Mouse (Mus musculus): ENCODE data around the gene Fblim1. TPM values are rescaled to one million over a fixed set of nuclear protein-coding genes. Genes with fewer than 3 reads are reported as not detected.

Gene Fblim1
- total and polyA plus RNA-seq, 3 experiments: 0.07 to 1.2 (median 0.17) TPM

DNA sequence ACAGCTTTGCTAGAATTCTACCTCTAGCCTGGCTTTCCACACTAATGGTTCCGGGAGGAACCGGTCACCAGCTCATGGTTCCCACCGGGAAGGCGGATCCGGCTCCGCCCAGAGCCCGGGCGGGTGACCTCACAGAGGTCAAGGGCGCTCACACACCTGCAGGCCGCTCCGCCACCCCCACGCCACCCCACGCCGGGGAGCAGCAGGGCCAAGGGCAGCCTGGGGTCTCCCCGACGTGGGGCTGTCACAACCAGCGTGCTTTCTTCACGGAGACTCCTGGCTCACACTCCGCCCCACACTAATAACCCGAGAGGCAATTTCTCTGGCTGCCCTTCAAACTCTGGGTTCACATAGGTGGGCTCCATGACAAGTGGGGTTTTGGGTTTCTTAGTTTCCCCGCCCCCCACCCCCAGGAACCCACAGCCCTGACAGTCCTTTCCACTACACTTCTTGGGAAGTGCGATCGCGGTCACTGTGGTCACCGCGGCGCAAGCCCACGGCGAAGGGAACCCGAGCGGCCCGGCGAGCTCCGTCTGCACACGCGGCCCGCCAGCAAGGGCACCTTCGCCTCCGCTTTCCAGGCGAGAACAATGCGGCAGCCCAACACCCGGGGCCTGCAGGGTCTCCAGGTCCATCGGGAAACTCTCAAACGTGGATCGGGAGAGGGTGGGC, 60.7 kb downstream of the Fblim1 start (continued):
- TF ChIP-seq IRF4 (IDR thresholded peaks at IDR 0.05; ENCODE audit: low read depth, low read length): no peak; the same call in 1 of the 2 replicates
- TF ChIP-seq USF1 (IDR thresholded peaks at IDR 0.05; ENCODE audit: low read depth, low read length): no peak
- no peak for TF ChIP-seq E2F4 (IDR thresholded peaks at IDR 0.05; ENCODE audit: insufficient replicate concordance, low read depth, low read length)
- TF ChIP-seq MYC (IDR thresholded peaks at IDR 0.05; ENCODE audit: low read depth, low read length): no peak
- 0 out of 2 replicates have a peak, but pooled peaks have one; percentile 5 for TF ChIP-seq EP300 (IDR thresholded peaks at IDR 0.05; ENCODE audit: low read length)
- TF ChIP-seq ZC3H11A (IDR thresholded peaks at IDR 0.05; ENCODE audit: low read depth, low read length): no peak
- no peak; the same call in 1 of the 2 replicates for TF ChIP-seq NRF1 (IDR thresholded peaks at IDR 0.05; ENCODE audit: low read depth, low read length)
- no peak for TF ChIP-seq PAX5 (IDR thresholded peaks at IDR 0.05; ENCODE audit: low read length)
- TF ChIP-seq JUN (IDR thresholded peaks at IDR 0.05; ENCODE audit: insufficient read depth, low read depth, low read length): no peak
- TF ChIP-seq TBP (conservative IDR thresholded peaks at IDR 0.05; ENCODE audit: low read depth, low read length): no peak; the same call in 1 of the 2 replicates
- no peak for TF ChIP-seq MAFK (IDR thresholded peaks at IDR 0.05; ENCODE audit: insufficient replicate concordance, low read length)
- no peak for TF ChIP-seq MEF2A (IDR thresholded peaks at IDR 0.05; ENCODE audit: borderline replicate concordance, low read depth, low read length)
- no peak for TF ChIP-seq KAT2A (IDR thresholded peaks at IDR 0.05; ENCODE audit: insufficient replicate concordance, low read length)
- peak; percentile 71; the same call in 1 of the 2 replicates for TF ChIP-seq CHD1 (IDR thresholded peaks at IDR 0.05; ENCODE audit: low read depth, low read length)
- peak; percentile 65; the same call in 1 of the 2 replicates for TF ChIP-seq CHD2 (IDR thresholded peaks at IDR 0.05; ENCODE audit: low read length)
- no peak for TF ChIP-seq SMC3 (IDR thresholded peaks at IDR 0.05; ENCODE audit: low read depth, low read length)

DNA sequence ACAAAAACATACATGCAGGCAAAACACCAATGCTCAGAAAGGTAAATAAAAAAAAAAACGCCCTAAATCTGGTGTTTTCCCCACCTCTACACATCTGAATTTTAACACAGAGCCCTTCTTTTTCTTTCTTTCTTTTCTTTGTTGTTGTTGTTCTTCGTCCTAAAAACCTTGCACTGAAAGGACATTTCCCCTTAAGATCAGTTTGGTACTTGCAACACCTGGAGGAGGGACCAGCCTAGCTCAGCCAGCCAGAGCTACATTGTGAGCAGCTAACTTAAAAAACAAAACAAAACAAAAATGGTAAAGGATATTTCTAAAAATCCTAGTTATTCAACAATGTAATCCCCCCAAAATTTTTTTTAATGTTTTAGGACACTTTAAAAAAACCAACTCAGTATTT, 61.4 kb downstream of the Fblim1 start:
- Histone ChIP-seq H3K27me3 (replicated peaks) (no peaks in the 10 kb centered on the region), H3K4me3 (replicated peaks in 1 of 3; ENCODE audit: low read depth in 2 of 3, low read length in 2 of 3, poor library complexity in 1 of 3) (peak overlapping the region in 2 of 3 experiments; percentile 59 to 93), H3K4me1 (ENCODE audit: control insufficient read depth in 1 of 2, insufficient read depth in 2 of 2) (peaks cover 4 to 49% of the 10 kb centered on the region in 2 experiments; a peak in 2 of 4 replicates), H3K9ac (ENCODE audit: insufficient read depth, low read depth) (no peak overlapping the region; the same call in 1 of the 2 replicates), H3K79me2 (replicated peaks; ENCODE audit: control insufficient read depth, extremely low read depth, insufficient read depth, poor library complexity, severe bottlenecking) (no peaks in the 10 kb centered on the region; the same call in 1 of the 2 replicates), H3K4me2 (ENCODE audit: insufficient read depth, low read depth, poor library complexity, severe bottlenecking) (peak overlapping the region; percentile 68; the same call in 1 of the 2 replicates), H3K27ac (ENCODE audit: insufficient read depth, low read depth) (no peak overlapping the region), H3K9me3 (replicated peaks; ENCODE audit: low read length) (no peaks in the 10 kb centered on the region), H3K36me3 (replicated peaks in 1 of 2; ENCODE audit: control insufficient read depth in 1 of 2, insufficient read depth in 1 of 2, low read length in 1 of 2) (no peaks in the 10 kb centered on the region)
- no peak for TF ChIP-seq USF2 (conservative IDR thresholded peaks at IDR 0.05; ENCODE audit: low read depth, low read length)
- no peak for TF ChIP-seq ZMIZ1 (IDR thresholded peaks at IDR 0.05; ENCODE audit: low read depth, low read length)
- TF ChIP-seq NELFE (IDR thresholded peaks at IDR 0.05; ENCODE audit: low read depth, low read length): no peak
- TF ChIP-seq MEF2A (IDR thresholded peaks at IDR 0.05; ENCODE audit: borderline replicate concordance, low read depth, low read length): no peak
- no peak for TF ChIP-seq GABPA (IDR thresholded peaks at IDR 0.05; ENCODE audit: insufficient replicate concordance, low read depth, low read length)
- no peak for TF ChIP-seq JUN (IDR thresholded peaks at IDR 0.05; ENCODE audit: insufficient read depth, low read depth, low read length)
- no peak for TF ChIP-seq PAX5 (IDR thresholded peaks at IDR 0.05; ENCODE audit: low read length)
- TF ChIP-seq TBP (conservative IDR thresholded peaks at IDR 0.05; ENCODE audit: low read depth, low read length): no peak
- TF ChIP-seq HCFC1 (IDR thresholded peaks at IDR 0.05; ENCODE audit: low read depth, low read length): no peak
- TF ChIP-seq TCF12 (IDR thresholded peaks at IDR 0.05; ENCODE audit: low read depth, low read length): no peak
- TF ChIP-seq UBTF (IDR thresholded peaks at IDR 0.05; ENCODE audit: low read depth, low read length): no peak
- no peak for TF ChIP-seq POLR2AphosphoS2 (IDR thresholded peaks at IDR 0.05; ENCODE audit: low read depth, low read length)
- DNase-seq (ENCODE audit: extremely low read depth): no peak
- in situ Hi-C loops (cut with MboI; ENCODE audit: low pct_ligation_motif_present, low pct_unique_long_range_greater_than_20kb, low sequenced_read_pairs) (no loop called here), dilution Hi-C loops (cut with MboI; ENCODE audit: extremely low pct_ligation_motif_present, extremely low pct_unique_long_range_greater_than_20kb, low sequenced_read_pairs) (no loop called here)
